Mouse (Mus musculus) cerebellum, adult 11-12 months (tissue): ENCODE measurements around the gene Stac3.

ENCODE experiments used
- DNase-seq: peaks from one replicate; pipeline ENCODE4 v3.0.0; 2022

The Stac3 gene

DNA sequence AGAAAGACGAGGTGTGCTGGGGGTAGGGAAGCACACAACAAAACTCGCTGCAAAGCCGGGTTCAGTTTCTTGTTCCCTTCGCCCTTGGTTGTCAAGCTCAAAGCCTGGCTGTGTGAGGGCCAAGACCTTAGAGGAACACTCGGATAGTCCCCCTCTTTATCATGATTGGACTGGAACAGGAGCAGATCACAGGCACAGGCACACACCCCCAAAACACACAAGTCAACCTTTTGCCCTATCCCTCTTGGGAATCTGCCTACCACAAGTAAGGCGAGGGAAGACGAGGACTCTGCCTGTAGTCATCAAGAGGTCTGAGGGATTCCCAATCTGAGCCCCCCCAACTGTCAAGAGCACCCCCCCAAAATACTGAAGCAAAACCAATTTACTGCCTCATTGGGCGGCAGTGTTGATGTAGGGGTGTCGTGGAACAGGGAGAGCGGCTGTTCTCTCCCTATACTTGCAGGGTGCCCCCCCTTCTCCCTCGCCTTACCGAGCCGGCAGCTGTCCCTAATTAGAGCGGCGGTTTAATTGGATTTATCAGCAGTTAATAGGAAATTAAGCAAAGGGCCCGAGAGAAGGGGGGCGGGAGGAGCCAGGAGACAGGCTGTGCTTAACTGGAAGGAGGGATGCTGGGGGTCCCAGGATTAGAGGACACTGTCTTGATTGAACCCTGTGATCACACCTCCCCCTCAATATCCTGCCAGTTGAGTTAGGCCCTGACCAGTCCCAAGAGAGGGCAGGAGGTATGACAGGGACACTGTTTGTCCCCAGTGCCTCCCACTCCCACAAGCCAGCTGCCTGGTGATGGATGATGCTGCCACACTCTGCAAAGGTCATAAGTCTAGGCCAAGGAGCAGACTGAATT lies 8.6 kb downstream of the Stac3 start:
- DNase-seq: peak; percentile 77

DNA sequence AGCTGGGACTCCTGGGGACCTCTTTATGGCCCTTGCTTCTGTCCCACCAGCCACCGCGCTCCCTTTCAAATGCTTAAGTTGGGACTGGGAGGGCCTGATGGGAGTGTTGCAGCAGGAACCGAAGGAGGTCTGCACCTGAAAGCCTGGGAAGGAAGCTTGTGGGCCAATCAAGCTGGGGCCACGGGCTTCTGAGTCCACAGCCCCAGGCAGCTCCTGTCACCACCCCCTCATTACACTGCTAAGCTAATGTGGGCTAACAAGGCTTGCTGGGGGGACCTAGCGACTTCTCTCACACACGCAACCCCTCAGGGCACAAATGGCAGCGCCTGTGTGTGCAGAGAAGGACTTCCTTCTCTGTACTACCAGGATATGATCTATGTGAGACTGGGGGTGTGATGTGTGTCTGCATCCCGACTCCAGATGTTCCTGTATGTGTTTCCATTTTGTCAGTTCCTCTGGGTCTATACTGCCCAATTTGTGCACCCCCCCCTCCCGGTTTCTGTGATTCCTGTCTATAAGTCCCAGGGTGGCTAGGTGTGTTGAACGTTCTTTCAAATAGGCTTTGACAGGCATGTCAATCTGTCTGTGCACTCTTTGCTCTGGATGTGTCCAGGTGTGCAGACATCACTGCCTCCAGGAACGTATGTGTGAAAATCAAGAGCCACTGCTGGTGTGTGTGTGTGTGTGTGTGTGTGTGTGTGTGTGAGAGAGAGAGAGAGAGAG lies 9.6 kb downstream of the Stac3 start:
- DNase-seq: peak; percentile 65

DNA sequence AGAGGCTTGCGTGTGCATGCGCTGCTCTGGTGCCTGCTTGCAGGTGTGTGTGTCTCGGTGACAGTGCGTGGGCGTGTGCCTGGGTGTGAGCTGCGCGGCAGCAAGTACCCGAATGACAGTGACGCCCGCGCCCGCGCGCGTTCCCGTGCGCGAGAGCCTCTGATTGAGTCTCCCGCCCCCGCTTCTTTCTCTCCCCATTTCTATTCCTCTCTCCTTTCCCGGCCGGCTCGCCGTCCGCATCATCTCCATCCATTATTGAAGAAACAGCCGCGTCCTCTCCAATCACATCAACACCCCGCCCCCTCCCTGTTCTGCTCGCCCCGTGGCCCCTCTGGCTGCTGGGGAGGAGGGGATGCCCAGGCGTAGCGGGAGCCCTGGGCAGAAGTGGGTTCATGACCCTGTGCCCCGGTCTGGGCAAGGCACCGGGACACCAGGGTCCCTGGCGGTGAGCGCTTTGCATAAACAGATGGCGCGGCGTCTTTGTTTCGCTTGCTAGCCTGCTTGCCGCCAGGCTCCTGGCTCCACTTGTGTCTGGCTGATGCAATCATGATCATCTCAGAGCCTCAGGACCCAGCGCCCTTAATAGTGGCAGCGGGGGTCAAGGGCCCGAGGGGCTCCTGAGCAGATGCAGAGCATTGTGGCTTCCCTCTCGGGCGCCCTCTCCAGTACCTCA lies 10.3 kb downstream of the Stac3 start:
- peak; percentile 93 for DNase-seq

DNA sequence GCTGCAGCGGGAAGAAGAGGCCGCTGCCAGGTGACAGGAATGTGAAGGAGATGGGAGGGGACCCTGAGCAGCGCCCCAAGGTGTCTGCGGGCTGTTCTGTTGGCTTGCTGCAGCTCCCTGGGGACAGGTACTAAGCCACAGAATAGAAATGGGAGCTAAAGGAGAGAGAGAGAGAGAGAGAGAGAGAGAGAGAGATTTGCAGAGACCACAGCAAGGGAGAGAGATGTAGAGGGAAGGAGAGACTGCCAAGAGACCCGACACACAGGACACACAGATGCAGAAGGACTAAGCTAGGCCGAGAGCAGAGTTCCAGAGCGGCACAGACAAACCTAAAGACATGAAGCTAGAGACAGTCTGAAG lies 10.8 kb downstream of the Stac3 start:
- no peak for DNase-seq

DNA sequence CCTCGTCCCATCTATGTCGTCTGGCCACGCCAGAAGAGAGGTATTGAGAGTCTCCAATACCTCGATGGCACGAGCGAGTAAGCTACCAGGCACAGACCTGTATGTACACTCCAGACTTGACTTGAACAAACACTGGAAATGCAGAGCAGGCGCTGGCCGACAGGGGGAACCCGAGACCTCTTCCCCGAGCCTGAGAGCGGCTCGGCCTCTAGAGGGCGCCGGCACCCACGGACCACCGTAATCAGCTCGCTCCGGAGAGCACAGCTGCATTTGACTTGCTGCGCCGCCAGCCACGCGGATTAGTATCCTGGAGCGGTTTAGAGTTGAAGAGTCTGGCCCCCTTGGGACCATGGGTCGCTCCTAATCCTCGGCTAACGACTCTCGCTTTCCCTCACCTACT lies 11.3 kb downstream of the Stac3 start:
- DNase-seq: peak; percentile 92

DNA sequence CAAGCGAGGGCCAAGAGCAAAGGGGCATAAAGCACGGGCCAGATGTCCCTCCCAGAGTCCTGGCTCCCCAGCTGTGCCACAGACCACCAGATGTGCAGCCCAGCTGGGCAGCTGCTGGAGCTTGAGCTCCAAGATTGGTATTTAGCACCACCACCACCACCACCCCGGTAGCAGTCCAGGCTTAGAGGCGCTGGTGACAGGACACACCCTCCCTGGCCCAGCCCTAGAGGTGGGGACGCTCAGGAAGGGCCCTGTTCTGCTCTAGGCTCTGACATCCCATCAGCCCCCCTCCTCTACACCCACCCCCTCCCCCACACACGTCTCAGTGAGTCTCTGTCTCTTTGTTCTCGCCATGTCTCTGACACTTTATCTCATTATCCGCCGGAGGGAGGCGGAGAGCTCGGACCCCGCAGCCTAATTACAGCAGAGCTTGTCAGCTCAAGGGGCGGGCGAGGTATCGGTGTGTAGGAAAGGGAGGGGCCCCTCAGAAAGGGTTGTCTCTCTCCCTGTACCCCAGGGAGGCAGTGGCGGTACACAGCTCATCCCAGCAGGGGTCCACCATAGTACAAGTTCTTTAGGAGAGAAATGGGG lies 12.1 kb downstream of the Stac3 start:
- peak; percentile 70 for DNase-seq

DNA sequence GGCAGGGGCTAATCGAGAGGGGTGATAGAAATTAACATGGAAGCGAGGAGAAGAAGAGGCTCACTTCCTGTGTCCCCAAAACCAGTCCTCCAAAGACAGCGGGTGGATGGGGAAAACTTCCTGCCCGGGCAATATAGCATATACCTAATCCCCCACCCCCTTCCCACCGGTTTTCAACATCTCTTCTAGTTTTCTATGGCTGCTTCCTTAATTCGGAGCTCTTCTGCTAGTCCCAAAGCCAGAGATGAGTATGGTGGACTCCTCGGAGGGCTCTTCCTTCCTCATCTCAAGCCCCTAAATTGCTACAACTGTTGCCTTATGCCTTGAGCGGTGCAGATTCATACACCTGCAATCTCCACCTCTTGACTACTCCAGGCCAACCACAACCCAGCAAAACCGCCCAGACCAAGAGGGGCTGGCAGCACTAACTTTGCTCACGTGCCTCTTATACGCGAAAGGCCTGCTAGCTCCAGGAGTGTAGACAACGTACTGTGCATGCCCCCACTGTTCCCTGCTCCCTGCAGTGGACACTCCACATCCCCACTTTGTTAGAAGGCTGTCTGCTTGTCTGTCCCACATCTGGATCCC lies 12.7 kb downstream of the Stac3 start:
- DNase-seq: no peak

DNA sequence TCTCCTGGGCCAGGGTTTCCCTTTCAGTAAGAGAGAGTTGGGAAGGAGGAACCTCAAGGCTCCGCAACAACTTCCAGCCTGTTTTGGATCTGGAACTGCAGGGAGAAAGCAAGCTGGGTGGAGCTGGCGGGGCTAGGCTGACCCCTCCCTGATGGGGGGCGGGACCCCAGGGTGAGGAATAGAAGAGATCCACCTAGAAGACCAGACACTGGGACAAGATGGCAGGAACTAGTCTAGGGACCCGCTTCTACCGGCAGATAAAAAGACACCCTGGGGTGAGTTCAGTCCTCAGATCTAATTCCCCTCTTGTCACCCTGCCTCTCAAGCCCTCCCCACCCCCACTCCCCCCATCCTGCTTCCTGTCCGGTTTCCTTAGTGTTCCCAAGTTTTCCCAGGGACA lies 13.3 kb downstream of the Stac3 start, which contains the start of gene Ndufa4l2:
Gene Ndufa4l2 (plus strand): TSS at position 204 of the 400 bp plus-strand sequence.
- no peak for DNase-seq

DNA sequence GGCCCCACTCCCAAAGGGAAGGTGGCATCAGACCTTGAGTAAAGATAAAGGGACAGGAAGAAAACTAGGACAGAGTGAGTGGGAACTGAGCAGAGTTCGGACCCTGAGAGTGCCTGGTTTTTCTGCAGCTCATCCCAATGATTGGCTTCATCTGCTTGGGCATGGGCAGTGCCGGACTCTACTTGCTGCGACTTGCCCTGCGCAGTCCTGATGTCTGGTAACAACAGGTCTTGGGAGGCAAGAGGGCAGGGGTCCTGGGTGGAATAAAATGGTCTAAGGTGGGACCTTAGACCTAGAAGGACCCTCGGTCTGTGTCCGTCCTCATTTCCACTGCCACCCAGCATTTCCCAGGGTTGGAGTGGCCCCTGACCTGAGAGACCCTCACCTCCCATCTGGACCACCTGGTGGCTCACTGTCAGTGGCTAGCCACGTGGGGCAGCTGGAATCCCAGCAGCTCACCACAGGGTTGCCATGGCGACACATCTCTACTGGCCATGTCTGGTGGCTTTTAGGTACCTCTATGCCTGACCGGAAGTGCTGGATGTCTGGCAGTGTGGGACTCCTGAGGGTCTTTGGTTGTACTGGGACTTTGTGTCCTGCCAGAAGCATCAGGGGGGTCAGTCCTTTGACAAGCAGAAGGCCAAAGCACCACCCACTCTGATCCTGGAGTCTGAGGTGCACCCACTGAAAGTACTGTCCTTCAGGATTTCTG lies 13.9 kb downstream of the Stac3 start:
- no peak for DNase-seq

DNA sequence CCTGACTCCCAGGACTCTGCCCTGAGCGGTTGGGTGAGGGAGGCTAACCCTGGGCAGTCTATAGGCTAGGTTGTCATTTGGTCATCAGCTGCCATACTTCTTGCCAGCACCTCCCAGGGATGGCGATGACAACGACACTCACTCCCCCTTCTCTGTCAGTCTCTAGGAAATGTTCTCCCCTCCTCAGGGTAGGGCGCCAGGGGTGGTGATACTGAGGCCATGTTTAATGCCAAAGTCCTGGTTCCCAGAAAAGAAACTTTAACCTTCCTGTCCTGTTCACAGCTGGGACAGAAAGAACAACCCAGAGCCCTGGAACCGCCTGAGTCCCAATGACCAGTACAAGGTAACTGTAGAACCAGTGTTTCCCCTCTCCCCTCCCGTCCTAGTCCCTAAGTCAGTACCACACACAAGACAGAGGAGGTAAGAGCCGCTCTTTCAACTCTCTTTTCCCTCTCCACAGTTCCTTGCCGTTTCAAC lies 14.5 kb downstream of the Stac3 start:
- no peak for DNase-seq

DNA sequence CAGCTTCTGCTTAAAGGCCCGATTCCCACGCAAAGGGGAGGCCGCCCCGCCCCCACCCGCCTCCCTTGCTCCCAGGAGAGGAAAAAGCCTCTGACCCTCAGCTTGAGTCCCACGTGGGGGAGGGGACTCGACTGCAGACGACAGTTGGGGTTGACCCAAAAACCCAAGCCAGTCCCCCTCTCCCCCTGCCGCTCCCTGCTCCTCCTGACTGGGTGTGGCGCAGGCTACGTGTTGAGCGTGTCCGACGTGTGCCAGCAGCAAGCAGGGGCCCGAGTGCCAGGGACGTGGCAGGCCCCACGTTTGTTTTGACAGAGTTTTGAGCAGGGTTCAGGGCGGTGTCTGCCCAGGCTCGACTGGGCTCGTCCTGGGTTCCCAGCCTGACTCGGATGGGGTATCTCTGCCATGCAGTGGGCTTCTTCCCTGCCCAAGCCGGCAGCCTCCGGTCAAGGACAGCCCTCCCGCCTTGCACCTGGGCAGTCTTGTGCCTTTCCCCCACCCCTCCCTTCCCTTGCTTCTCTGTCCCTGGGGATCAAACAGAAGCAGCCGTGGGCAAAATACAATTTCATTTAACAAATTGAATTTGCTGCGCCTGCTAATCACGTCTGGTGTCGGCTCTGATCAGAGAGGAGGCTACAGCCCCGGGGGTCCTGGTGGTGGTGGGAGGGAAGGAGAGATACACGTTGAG lies 15.2 kb downstream of the Stac3 start:
- DNase-seq: no peak

DNA sequence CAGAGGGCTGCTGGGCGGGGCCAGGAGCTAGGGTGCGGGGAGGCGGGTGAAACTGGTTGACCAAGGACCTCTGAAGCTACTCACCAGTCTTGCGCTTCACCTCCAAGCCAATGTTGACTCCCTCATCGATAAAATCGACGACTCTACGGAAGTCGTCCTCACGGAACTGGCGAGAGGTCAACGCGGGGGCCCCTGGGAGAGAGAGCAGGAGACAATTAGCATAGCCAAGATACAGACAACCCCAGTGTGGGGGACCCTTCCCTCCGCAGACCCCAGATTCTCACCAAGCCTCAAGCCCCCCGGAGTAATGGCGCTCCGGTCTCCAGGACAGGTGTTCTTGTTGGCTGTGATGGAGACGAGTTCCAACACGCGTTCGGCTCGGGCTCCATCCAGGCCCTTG lies 16.5 kb downstream of the Stac3 start:
- no peak for DNase-seq

DNA sequence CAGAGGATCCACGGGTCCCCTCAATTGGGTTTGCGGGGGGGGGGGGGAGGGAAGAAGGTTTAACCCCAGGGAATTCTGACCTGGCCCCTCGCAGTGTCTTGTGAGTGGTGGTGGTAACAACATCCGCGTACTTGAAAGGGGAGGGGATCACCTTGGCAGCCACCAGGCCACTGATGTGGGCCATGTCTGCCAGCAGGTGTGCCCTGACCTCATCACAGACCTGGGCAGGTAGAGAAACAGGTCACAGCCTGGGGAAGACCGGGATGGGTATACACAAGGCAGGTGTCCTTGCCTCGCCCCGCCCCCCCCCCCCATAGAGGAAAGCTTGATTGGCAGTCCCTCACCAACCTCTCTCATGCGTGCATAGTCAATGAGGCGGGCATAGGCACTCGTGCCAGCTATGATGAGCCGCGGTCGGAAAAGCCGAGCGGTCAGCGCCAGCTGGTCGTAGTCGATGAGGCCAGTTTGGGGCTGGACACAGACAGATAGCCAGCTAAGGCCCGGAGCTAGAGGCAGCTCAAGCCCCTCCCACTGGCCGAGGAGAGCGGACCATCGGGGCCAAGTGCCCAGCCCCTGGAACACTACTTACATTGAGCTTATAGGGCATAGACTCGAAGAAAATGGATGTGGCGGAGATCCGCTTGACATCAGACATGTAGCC lies 17.7 kb downstream of the Stac3 start:
- peak; percentile 52 for DNase-seq

DNA sequence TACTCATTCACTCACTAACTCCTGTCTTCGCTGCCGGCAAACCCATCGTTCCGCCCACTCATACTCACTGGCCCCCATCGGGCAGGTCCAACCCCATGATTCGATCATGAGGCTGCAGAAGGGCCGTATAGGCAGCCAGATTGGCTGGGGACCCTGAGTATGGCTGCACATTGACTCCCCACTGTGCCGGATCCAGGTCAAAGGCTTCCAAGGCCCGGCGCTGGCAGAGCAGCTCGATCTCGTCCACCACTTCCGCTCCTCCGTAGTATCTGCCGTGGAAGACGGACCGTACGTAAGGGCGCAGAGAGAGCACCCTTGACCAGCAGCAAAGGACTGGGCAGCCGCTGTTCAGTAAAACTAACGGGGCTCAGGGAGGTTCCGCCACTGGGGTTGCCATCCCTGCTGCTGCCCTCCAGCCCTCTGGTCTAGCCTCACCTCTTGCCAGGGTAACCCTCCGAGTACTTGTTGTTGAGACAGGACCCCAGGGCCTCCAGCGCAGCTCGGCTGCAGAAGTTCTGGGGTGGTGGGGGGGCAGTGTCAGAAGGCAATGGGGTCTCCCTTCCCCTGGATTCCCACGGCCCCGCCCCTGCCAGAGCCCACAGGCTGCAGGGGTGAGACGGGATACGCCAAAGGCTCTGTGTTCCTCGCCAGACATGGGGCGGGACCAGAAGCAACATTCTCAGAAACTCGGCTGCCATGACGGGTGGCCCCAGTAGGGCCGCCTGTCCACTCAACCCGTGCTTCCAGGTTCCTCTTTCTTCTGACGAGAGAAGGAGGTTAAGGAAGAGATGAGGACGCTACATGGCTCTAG lies 18.6 kb downstream of the Stac3 start:
- DNase-seq: peak; percentile 51

DNA sequence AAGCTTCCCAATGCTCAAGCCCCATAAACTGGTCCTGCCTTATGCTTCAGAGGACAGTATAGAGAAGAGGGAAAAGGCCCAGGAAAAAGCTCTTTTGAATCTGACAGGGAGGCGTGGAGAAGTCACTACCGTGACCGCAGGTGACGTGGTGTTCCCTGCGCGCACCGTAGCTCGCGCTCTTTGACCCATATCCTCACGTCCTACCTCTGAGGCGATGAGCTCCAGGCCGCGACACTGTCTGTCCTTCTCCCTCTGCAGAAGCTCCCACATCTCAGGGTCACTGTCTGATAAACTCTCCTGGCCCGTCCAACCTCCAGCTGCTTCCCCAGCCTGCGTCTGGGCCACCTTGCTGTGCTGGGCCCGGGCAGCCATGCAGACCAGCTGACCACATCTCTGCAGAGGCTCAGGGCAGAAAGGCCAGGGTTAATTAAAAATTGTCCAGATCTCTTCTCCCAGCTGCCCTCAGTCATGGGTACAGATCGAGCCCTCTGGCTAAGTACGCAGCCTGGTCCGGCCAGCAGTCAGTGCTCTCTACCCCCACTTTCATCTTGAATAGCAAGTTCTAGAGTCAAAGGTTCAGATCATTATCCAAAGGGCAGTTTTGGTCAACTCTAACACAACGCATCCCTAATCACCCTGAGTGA lies 19.4 kb downstream of the Stac3 start:
- DNase-seq: peak; percentile 22

DNA sequence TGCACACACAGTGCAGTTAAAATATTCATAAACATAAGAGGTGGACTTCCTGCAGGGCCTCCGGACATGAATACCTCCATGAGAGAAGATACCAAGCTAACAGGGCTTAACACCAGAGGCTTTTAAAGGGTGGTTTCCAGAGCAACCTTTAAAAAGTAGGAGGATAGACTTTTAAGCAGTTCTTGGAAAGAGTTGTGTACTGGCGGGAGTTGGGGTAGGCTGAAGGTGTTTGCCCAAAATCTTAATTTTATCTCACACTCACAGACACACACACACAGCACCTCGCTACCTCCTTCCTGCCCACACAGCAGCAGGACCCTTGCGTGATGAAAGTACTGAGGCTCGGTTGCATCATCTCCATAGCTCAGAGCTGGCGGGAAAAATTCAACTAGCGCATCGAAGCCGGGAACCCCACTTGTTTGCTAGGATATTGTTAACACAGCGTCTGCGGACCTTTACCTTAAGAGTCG lies 20.2 kb downstream of the Stac3 start:
- DNase-seq: no peak

DNA sequence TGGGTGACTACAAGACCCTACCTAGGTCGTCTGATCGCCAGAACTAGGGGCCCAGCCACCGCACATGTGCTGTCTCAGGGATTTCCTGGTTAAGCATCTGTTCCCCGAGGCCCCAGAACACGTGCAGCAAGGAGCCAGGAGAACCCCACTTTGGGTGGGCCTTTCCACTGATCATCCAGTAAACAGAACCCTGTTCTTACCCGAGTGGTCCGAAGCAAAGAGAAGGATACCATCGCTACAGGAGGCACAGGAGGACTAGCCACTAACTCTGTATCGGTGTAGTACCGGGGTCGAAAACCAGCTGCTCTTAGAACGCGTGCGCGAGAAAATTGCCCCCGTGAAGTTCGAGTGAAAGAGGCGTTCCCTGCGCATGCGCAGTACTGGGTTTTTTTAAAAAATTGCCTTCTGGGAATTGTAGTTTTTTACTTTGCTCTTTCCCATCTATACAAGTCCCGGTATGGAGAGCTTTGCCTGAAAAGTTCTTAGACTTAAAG lies 20.6 kb downstream of the Stac3 start, which contains the start of gene Shmt2:
Gene Shmt2 (minus strand): TSS at position 357 of the 494 bp plus-strand sequence.
- DNase-seq: peak; percentile 84

DNA sequence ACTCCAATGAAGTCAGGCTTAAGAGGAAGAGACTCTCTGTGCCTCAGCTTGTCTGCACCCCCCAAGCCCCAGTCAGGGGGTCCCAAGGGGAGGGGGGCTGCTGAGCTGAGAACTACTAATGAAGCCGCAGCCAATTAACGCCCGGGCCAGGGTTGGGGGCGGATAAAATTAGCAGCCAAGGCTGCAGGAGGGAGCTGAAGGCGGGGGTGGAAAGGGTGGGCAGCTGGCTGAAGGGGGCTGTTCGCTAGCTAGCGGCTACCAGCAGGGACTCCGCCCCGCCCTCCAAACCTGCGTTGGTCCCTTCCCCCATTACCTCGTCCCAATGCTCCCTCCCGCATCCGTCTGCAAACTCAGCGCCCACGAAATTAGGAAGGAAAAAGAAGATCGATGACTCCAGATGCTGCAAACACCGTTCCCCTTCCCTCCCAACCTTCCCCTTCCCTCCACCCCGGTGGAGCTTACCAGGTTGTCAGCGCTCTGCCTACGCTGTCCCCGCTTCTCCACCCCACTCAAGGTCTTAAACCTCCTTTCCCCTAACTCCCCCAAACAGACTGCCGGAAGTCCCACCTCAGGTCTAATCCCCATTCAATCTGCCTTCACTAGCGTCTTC lies 23.3 kb downstream of the Stac3 start:
- DNase-seq: no peak

DNA sequence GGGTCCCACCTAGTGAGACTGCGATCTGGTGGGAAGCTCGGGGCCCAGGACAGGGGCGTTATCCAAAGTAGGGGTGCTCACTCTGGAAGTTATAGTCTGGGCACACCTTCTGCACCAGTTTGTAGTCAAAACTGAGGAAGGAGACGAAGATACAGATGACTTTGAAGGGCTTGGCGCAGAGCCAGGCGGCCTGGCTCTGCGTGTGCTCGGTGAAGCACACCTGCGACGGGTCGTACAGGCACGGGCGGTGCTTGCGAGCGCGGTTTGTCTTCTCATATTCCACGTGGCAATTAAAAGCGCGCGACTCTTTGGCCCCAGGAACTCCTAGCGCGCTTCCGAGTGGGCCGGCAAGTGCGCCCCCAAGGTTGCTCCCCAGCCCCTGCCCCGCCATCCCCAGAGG lies 24.6 kb downstream of the Stac3 start:
- no peak for DNase-seq
